23 mouse cellular contexts compared by ENCODE assay signal in the genomic region with DNA sequence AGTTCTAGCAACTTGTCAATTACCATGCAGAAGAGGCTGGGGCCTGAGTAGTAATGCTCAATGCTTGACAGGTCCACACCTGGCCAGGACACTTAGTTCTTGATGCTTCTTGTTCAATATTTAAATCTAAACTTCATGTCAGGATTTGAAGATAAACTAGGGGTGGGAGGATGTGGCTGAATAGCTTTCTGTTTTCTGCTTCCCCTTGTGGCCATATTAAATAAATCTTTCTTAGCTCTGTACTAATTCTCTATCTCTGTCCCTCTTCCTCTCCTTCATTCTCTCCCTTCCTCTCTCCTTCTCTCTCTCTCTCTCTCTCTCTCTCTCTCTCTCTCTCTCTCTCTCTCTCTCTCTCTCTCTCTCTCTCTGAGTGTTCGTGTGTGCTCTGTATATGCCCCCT.
DNase-seq lines count a peak whose midpoint lies in the region; ATAC-seq and TF ChIP-seq lines count a peak whose summit lies in the region.
"Had no signal": no experiment of that assay in that cellular context is flagged by ENCODE, and none has a peak within 500 bp of the region (broad histone marks: within the 10 kb centered on the region; RNA-seq: fewer than 3 reads in every experiment).

No protein-coding gene starts in this region.

- WGBS in intestine, postnatal 0 days = 78% methylated on average over 1 of the region's 1 CpGs
- 47% methylated on average over 1 of the region's 1 CpGs for WGBS in intestine, embryonic 16.5 days
- 25% methylated on average over 1 of the region's 1 CpGs for WGBS in lung, embryonic 14.5 days
- 100% methylated on average over 1 of the region's 1 CpGs for WGBS in midbrain, postnatal 0 days
- 75% methylated on average over 1 of the region's 1 CpGs for WGBS in midbrain, embryonic 16.5 days

- no peak overlapping the region for H3K27ac ChIP-seq in intestine, postnatal 0 days (ENCODE audit: low read depth, low read length)
- H3K27ac ChIP-seq in intestine, embryonic 16.5 days (ENCODE audit: low read length) = no peak overlapping the region
- peak overlapping the region; percentile 36; the same call in 1 of the 2 replicates for H3K27ac ChIP-seq in lung, embryonic 14.5 days (ENCODE audit: low read depth)
- no peak overlapping the region for H3K27ac ChIP-seq in midbrain, postnatal 0 days (ENCODE audit: low read depth, low read length)
- no peak overlapping the region for H3K27ac ChIP-seq in midbrain, embryonic 16.5 days (ENCODE audit: low read length)
- H3K27ac ChIP-seq: embryonic facial prominence, embryonic 13.5 days; forebrain, embryonic 10.5 days; forebrain, embryonic 15.5 days; hindbrain, embryonic 12.5 days; kidney, embryonic 15.5 days; liver, embryonic 15.5 days; macrophage had no signal

- peak; percentile 47 for DNase-seq in lung, embryonic 14.5 days
- DNase-seq in lung, postnatal 25 days (ENCODE audit: low spot score) = no peak
- no peak for DNase-seq in midbrain, postnatal 0 days (ENCODE audit: low spot score)
- no peak for DNase-seq in gastrocnemius, postnatal 25 days
- DNase-seq: adrenal gland, postnatal 36 days; cerebellum, adult 18-20 months; cerebellum, postnatal 10 days; kidney, adult 11 months; kidney, postnatal 36 days; layer of hippocampus, postnatal 36 days; liver; thymus, postnatal 4 days had no signal

- no peak overlapping the region for H3K4me3 ChIP-seq in intestine, postnatal 0 days (ENCODE audit: low read depth, low read length)
- no peak overlapping the region for H3K4me3 ChIP-seq in intestine, embryonic 16.5 days (ENCODE audit: low read length)
- H3K4me3 ChIP-seq in lung, embryonic 14.5 days (ENCODE audit: low read depth, low read length) = no peak overlapping the region
- no peak overlapping the region for H3K4me3 ChIP-seq in midbrain, postnatal 0 days (ENCODE audit: low read depth, low read length)
- H3K4me3 ChIP-seq in midbrain, embryonic 16.5 days (ENCODE audit: low read depth, low read length) = no peak overlapping the region
- H3K4me3 ChIP-seq: embryonic facial prominence, embryonic 13.5 days; forebrain, embryonic 10.5 days; forebrain, embryonic 15.5 days; hindbrain, embryonic 12.5 days; kidney, embryonic 15.5 days; liver, embryonic 15.5 days had no signal

- H3K36me3 ChIP-seq in intestine, postnatal 0 days (ENCODE audit: control insufficient read depth, insufficient read depth) = no peaks in the 10 kb centered on the region
- H3K36me3 ChIP-seq in intestine, embryonic 16.5 days (ENCODE audit: control insufficient read depth, insufficient read depth, low read length) = no peaks in the 10 kb centered on the region
- H3K36me3 ChIP-seq in lung, embryonic 14.5 days (ENCODE audit: insufficient read depth) = no peaks in the 10 kb centered on the region
- H3K36me3 ChIP-seq in midbrain, postnatal 0 days (ENCODE audit: insufficient read depth, low read length) = no peaks in the 10 kb centered on the region
- H3K36me3 ChIP-seq in midbrain, embryonic 16.5 days (ENCODE audit: control insufficient read depth, insufficient read depth, low read length) = no peaks in the 10 kb centered on the region
- H3K36me3 ChIP-seq: embryonic facial prominence, embryonic 13.5 days; forebrain, embryonic 10.5 days; forebrain, embryonic 15.5 days; hindbrain, embryonic 12.5 days; kidney, embryonic 15.5 days; liver, embryonic 15.5 days had no signal

- no peaks in the 10 kb centered on the region for H3K9me3 ChIP-seq in intestine, postnatal 0 days (ENCODE audit: control insufficient read depth)
- no peaks in the 10 kb centered on the region for H3K9me3 ChIP-seq in intestine, embryonic 16.5 days (ENCODE audit: control insufficient read depth, low read length)
- H3K9me3 ChIP-seq in lung, embryonic 14.5 days (ENCODE audit: low read depth, low read length) = no peaks in the 10 kb centered on the region
- no peaks in the 10 kb centered on the region for H3K9me3 ChIP-seq in midbrain, postnatal 0 days (ENCODE audit: low read length)
- no peaks in the 10 kb centered on the region for H3K9me3 ChIP-seq in midbrain, embryonic 16.5 days (replicated peaks; ENCODE audit: control insufficient read depth, low read length, poor library complexity, severe bottlenecking)
- H3K9me3 ChIP-seq: embryonic facial prominence, embryonic 13.5 days; forebrain, embryonic 10.5 days; forebrain, embryonic 15.5 days; hindbrain, embryonic 12.5 days; kidney, embryonic 15.5 days; liver, embryonic 15.5 days had no signal

- H3K27me3 ChIP-seq in intestine, postnatal 0 days (replicated peaks; ENCODE audit: control insufficient read depth, insufficient read depth, low read length) = no peaks in the 10 kb centered on the region
- no peaks in the 10 kb centered on the region for H3K27me3 ChIP-seq in intestine, embryonic 16.5 days (replicated peaks; ENCODE audit: control insufficient read depth, insufficient read depth, low read length)
- no peaks in the 10 kb centered on the region for H3K27me3 ChIP-seq in lung, embryonic 14.5 days (ENCODE audit: insufficient read depth, low read length)
- H3K27me3 ChIP-seq in midbrain, postnatal 0 days (ENCODE audit: insufficient read depth, low read length) = no peaks in the 10 kb centered on the region
- no peaks in the 10 kb centered on the region for H3K27me3 ChIP-seq in midbrain, embryonic 16.5 days (ENCODE audit: control insufficient read depth, insufficient read depth, low read depth, low read length)
- H3K27me3 ChIP-seq: embryonic facial prominence, embryonic 13.5 days; forebrain, embryonic 15.5 days; hindbrain, embryonic 12.5 days; kidney, embryonic 15.5 days; liver, embryonic 15.5 days had no signal

- TF ChIP-seq CTCF in intestine, postnatal 0 days (IDR thresholded peaks at IDR 0.05; ENCODE audit: low read depth) = peak; percentile 35
- peak; percentile 49; the same call in 1 of the 2 replicates for TF ChIP-seq CTCF in lung, embryonic 14.5 days (IDR thresholded peaks at IDR 0.05; ENCODE audit: low read depth)
- peak; percentile 47 for TF ChIP-seq CTCF in midbrain, postnatal 0 days (IDR thresholded peaks at IDR 0.05)

- no peaks in the 10 kb centered on the region for H3K4me1 ChIP-seq in intestine, postnatal 0 days (replicated peaks; ENCODE audit: control insufficient read depth, insufficient read depth, low read length)
- 0 out of 2 replicates have a peak, but pooled peaks cover 5% of the 10 kb centered on the region for H3K4me1 ChIP-seq in intestine, embryonic 16.5 days (ENCODE audit: control insufficient read depth, insufficient read depth, low read length)
- H3K4me1 ChIP-seq in lung, embryonic 14.5 days (ENCODE audit: insufficient read depth) = peaks cover 30% of the 10 kb centered on the region
- H3K4me1 ChIP-seq in midbrain, postnatal 0 days (ENCODE audit: insufficient read depth, low read length) = no peaks in the 10 kb centered on the region
- H3K4me1 ChIP-seq in midbrain, embryonic 16.5 days (ENCODE audit: control insufficient read depth, insufficient read depth, low read length) = no peaks in the 10 kb centered on the region
- H3K4me1 ChIP-seq: liver, embryonic 15.5 days had no signal

- no peak for ATAC-seq in intestine, postnatal 0 days
- ATAC-seq in intestine, embryonic 16.5 days = no peak
- no peak for ATAC-seq in lung, embryonic 14.5 days (ENCODE audit: insufficient read depth)
- no peak for ATAC-seq in midbrain, postnatal 0 days (ENCODE audit: low FRiP score)
- ATAC-seq in midbrain, embryonic 16.5 days = no peak
- ATAC-seq: CD4-positive, CD25-positive, alpha-beta regulatory T cell, adult 4 months; forebrain, embryonic 15.5 days had no signal

- no peak overlapping the region for H3K9ac ChIP-seq in intestine, postnatal 0 days (ENCODE audit: low read depth, low read length)
- no peak overlapping the region for H3K9ac ChIP-seq in intestine, embryonic 16.5 days (ENCODE audit: low read depth, low read length)
- no peak overlapping the region for H3K9ac ChIP-seq in lung, embryonic 14.5 days
- H3K9ac ChIP-seq in midbrain, postnatal 0 days (replicated peaks; ENCODE audit: low read length, poor library complexity, severe bottlenecking) = no peak overlapping the region
- no peak overlapping the region for H3K9ac ChIP-seq in midbrain, embryonic 16.5 days (ENCODE audit: low read depth, low read length)
- H3K9ac ChIP-seq: embryonic facial prominence, embryonic 13.5 days; forebrain, embryonic 15.5 days; hindbrain, embryonic 12.5 days; kidney, embryonic 15.5 days; liver, embryonic 15.5 days had no signal

- no peak overlapping the region for H3K4me2 ChIP-seq in intestine, postnatal 0 days (replicated peaks; ENCODE audit: low read depth)
- H3K4me2 ChIP-seq in intestine, embryonic 16.5 days (ENCODE audit: low read depth, low read length) = no peak overlapping the region
- no peak overlapping the region for H3K4me2 ChIP-seq in lung, embryonic 14.5 days
- H3K4me2 ChIP-seq in midbrain, postnatal 0 days (ENCODE audit: low read depth, low read length, poor library complexity, severe bottlenecking) = no peak overlapping the region
- no peak overlapping the region for H3K4me2 ChIP-seq in midbrain, embryonic 16.5 days (ENCODE audit: low read length)
- H3K4me2 ChIP-seq: embryonic facial prominence, embryonic 13.5 days; forebrain, embryonic 15.5 days; hindbrain, embryonic 12.5 days; kidney, embryonic 15.5 days; liver, embryonic 15.5 days had no signal
